Mouse (Mus musculus) liver, embryonic 11.5 days (tissue): Measurements from ENCODE around the gene Cacna1a. TPM values are rescaled to one million over a fixed set of nuclear protein-coding genes. Genes with fewer than 3 reads are reported as not detected.

Source experiments
- ATAC-seq: fragments of 200-750 bp; cut with Nextera tagmentation; replicated peaks from 2 replicates; pipeline ENCODE4 v1.8.0; 2017; ENCODE audit warnings: moderate number of reproducible peaks, mild to moderate bottlenecking, moderate TSS enrichment, moderate library complexity; ENCODE audit not compliant: low FRiP score
- DNase-seq: peaks from one replicate; pipeline ENCODE4 v3.0.0-alpha.2; 2017; ENCODE audit warnings: low spot score
- H3K27ac ChIP-seq: fragments of 300-500 bp; sonication (generic); 2 replicates; pipeline ENCODE4 v1.5.1; 2014; ENCODE audit warnings: mild to moderate bottlenecking, low read depth, low read length, control low read depth
- H3K27me3 ChIP-seq: fragments of 300-500 bp; sonication (generic); replicated peaks from 2 replicates; pipeline ENCODE4 v1.6.1; 2014; ENCODE audit warnings: low read length, mixed read lengths; ENCODE audit not compliant: control insufficient read depth, insufficient read depth
- H3K36me3 ChIP-seq: fragments of 300-500 bp; sonication (generic); 2 replicates; pipeline ENCODE4 v1.6.1; 2014; ENCODE audit warnings: mild to moderate bottlenecking, low read length, moderate library complexity, mixed read lengths; ENCODE audit not compliant: control insufficient read depth, insufficient read depth
- H3K4me1 ChIP-seq: fragments of 300-500 bp; sonication (generic); replicated peaks from 2 replicates; pipeline ENCODE4 v1.6.1; 2014; ENCODE audit warnings: low read length, mixed read lengths; ENCODE audit not compliant: control insufficient read depth, insufficient read depth
- H3K4me2 ChIP-seq: fragments of 300-500 bp; sonication (generic); 2 replicates; pipeline ENCODE4 v1.6.1; 2014; ENCODE audit warnings: mild to moderate bottlenecking, control low read depth, moderate library complexity
- H3K4me3 ChIP-seq: fragments of 300-500 bp; sonication (generic); 2 replicates; pipeline ENCODE4 v1.5.1; 2014; ENCODE audit warnings: low read depth, low read length, control low read depth
- H3K9ac ChIP-seq: fragments of 300-500 bp; sonication (generic); 2 replicates; pipeline ENCODE4 v1.6.1; 2014; ENCODE audit warnings: low read depth, low read length, control low read depth
- H3K9me3 ChIP-seq: fragments of 300-500 bp; sonication (generic); 2 replicates; pipeline ENCODE4 v1.6.1; 2016; ENCODE audit warnings: low read length, inconsistent platforms, mixed read lengths; ENCODE audit not compliant: control insufficient read depth
- WGBS: fragments of 180-500 bp; shearing (Covaris S2); extraction: QIAGEN DNeasy Blood & Tissue Kit; methylation state at CpG from one replicate; pipeline ENCODE4 v1.1.7; 2014; 5-methylcytosine and 5-hydroxymethylcytosine counted together
- polyA plus RNA-seq: library from polyadenylated mRNA; unstranded; fragments of >200 nt; fragmentation: Nextera tagmentation; extraction: Ambion mirVana; gene quantifications from 2 replicates; pipeline ENCODE4 v1.2.1, GENCODE M21; 2014

Gene Cacna1a
- polyA plus RNA-seq, 1 experiment from 2014 or later = 1.8 TPM

GRCm38 (mm10) chr8:84565577-84566360, 177.5 kb downstream of the Cacna1a start:
- peaks cover 6% of the 10 kb centered on the region; the same call in 1 of the 2 replicates for H3K4me1 ChIP-seq

GRCm38 (mm10) chr8:84566816-84567413, 178.7 kb downstream of the Cacna1a start:
- DNase-seq (no peak), ATAC-seq (no peak)
- WGBS = 50% methylated on average over 12 of the region's 12 CpGs
- Histone ChIP-seq H3K9ac (no peak overlapping the region), H3K4me3 (no peak overlapping the region), H3K27me3 (peaks cover 35% of the 10 kb centered on the region), H3K36me3 (no peaks in the 10 kb centered on the region), H3K27ac (no peak overlapping the region), H3K4me1 (peaks cover 3% of the 10 kb centered on the region; the same call in 1 of the 2 replicates), H3K4me2 (peak overlapping the region; percentile 33), H3K9me3 (no peaks in the 10 kb centered on the region)

More at GRCm38 (mm10) chr8:84565577-84566360, 177.5 kb downstream of the Cacna1a start:
- WGBS = 46% methylated on average over 25 of the region's 25 CpGs
- no peaks in the 10 kb centered on the region for H3K9me3 ChIP-seq
- no peaks in the 10 kb centered on the region for H3K36me3 ChIP-seq
- no peak overlapping the region for H3K4me3 ChIP-seq
- ATAC-seq (no peak), DNase-seq (no peak)
- peaks cover 41% of the 10 kb centered on the region for H3K27me3 ChIP-seq
- no peak overlapping the region for H3K27ac ChIP-seq
- H3K4me2 ChIP-seq = no peak overlapping the region
- no peak overlapping the region for H3K9ac ChIP-seq

GRCm38 (mm10) chr8:84567541-84567940, 179.3 kb downstream of the Cacna1a start:
- Histone ChIP-seq H3K4me2 (peak overlapping the region; percentile 33), H3K4me3 (no peak overlapping the region), H3K9me3 (no peaks in the 10 kb centered on the region), H3K27ac (no peak overlapping the region), H3K4me1 (peaks cover 3% of the 10 kb centered on the region; the same call in 1 of the 2 replicates), H3K36me3 (no peaks in the 10 kb centered on the region), H3K27me3 (peaks cover 31% of the 10 kb centered on the region), H3K9ac (no peak overlapping the region)
- 54% methylated on average over 18 of the region's 19 CpGs for WGBS
- no peak for ATAC-seq
- DNase-seq = no peak

GRCm38 (mm10) chr8:84568737-84569136, 180.5 kb downstream of the Cacna1a start:
- Histone ChIP-seq H3K27ac (no peak overlapping the region), H3K4me2 (no peak overlapping the region), H3K4me3 (no peak overlapping the region), H3K9ac (no peak overlapping the region), H3K27me3 (peaks cover 30% of the 10 kb centered on the region), H3K36me3 (no peaks in the 10 kb centered on the region), H3K9me3 (no peaks in the 10 kb centered on the region), H3K4me1 (peaks cover 3% of the 10 kb centered on the region; the same call in 1 of the 2 replicates)
- WGBS = 71% methylated on average over 8 of the region's 8 CpGs
- DNase-seq (no peak), ATAC-seq (no peak)

- Histone ChIP-seq H3K9ac (no peak overlapping the region), H3K27ac (no peak overlapping the region), H3K4me1 (peaks cover 3% of the 10 kb centered on the region; the same call in 1 of the 2 replicates), H3K9me3 (no peaks in the 10 kb centered on the region), H3K27me3 (peaks cover 27% of the 10 kb centered on the region), H3K4me2 (peak overlapping the region; percentile 42), H3K4me3 (no peak overlapping the region; the same call in 1 of the 2 replicates), H3K36me3 (no peaks in the 10 kb centered on the region)
- 27% methylated on average over 25 of the region's 25 CpGs for WGBS
- DNase-seq = no peak
- ATAC-seq = no peak
Measured at GRCm38 (mm10) chr8:84569921-84570673, 181.9 kb downstream of the Cacna1a start.

GRCm38 (mm10) chr8:84577432-84577831, 189.2 kb downstream of the Cacna1a start:
- no peak overlapping the region for H3K4me3 ChIP-seq
- H3K4me1 ChIP-seq = no peaks in the 10 kb centered on the region
- 69% methylated on average over 4 of the region's 4 CpGs for WGBS
- no peak overlapping the region for H3K27ac ChIP-seq
- H3K4me2 ChIP-seq = no peak overlapping the region
- no peaks in the 10 kb centered on the region for H3K36me3 ChIP-seq
- H3K9me3 ChIP-seq = no peaks in the 10 kb centered on the region
- ATAC-seq (no peak), DNase-seq (no peak)
- H3K27me3 ChIP-seq = 0 out of 2 replicates have a peak, but pooled peaks cover 2% of the 10 kb centered on the region
- no peak overlapping the region for H3K9ac ChIP-seq

GRCm38 (mm10) chr8:84579595-84579994, 191.4 kb downstream of the Cacna1a start:
- H3K4me3 ChIP-seq = no peak overlapping the region
- H3K36me3 ChIP-seq = no peaks in the 10 kb centered on the region
- 16% methylated on average over 3 of the region's 3 CpGs for WGBS
- ATAC-seq (no peak), DNase-seq (no peak)
- no peak overlapping the region for H3K27ac ChIP-seq
- no peaks in the 10 kb centered on the region for H3K9me3 ChIP-seq
- H3K27me3 ChIP-seq = 0 out of 2 replicates have a peak, but pooled peaks cover 2% of the 10 kb centered on the region
- H3K9ac ChIP-seq = no peak overlapping the region
- no peak overlapping the region for H3K4me2 ChIP-seq
- no peaks in the 10 kb centered on the region for H3K4me1 ChIP-seq

GRCm38 (mm10) chr8:84585311-84585710, 197.1 kb downstream of the Cacna1a start:
- H3K9me3 ChIP-seq = no peaks in the 10 kb centered on the region
- no peak overlapping the region for H3K4me2 ChIP-seq
- ATAC-seq (no peak), DNase-seq (no peak)
- H3K36me3 ChIP-seq = no peaks in the 10 kb centered on the region
- H3K27me3 ChIP-seq = 0 out of 2 replicates have a peak, but pooled peaks cover 2% of the 10 kb centered on the region
- WGBS = 52% methylated on average over 1 of the region's 1 CpGs
- no peaks in the 10 kb centered on the region; the same call in 1 of the 2 replicates for H3K4me1 ChIP-seq
- no peak overlapping the region for H3K9ac ChIP-seq
- H3K27ac ChIP-seq = no peak overlapping the region
- no peak overlapping the region for H3K4me3 ChIP-seq
